Mouse (Mus musculus) limb, embryonic 12.5 days (tissue): Measurements from ENCODE around the gene Tbc1d22a. TPM values are rescaled to one million over a fixed set of nuclear protein-coding genes. Genes with fewer than 3 reads are reported as not detected.

Experiments
- ATAC-seq: fragments of 200-750 bp; cut with Nextera tagmentation; 2 replicates; pipeline ENCODE4 v1.8.0; 2017; ENCODE audit warnings: low read depth, moderate TSS enrichment; ENCODE audit not compliant: insufficient number of reproducible peaks, insufficient read depth, low FRiP score, low TSS enrichment
- H3K27ac ChIP-seq: fragments of 300-500 bp; sonication (generic); 2 replicates; pipeline ENCODE4 v1.5.1; 2016; ENCODE audit warnings: mild to moderate bottlenecking, moderate library complexity
- H3K27me3 ChIP-seq: fragments of 300-500 bp; sonication (generic); 2 replicates; pipeline ENCODE4 v1.6.1; 2016; ENCODE audit warnings: mild to moderate bottlenecking, moderate library complexity
- H3K36me3 ChIP-seq: fragments of 300-500 bp; sonication (generic); 2 replicates; pipeline ENCODE4 v1.6.1; 2016; ENCODE audit warnings: mild to moderate bottlenecking, moderate library complexity
- H3K4me1 ChIP-seq: fragments of 300-500 bp; sonication (generic); replicated peaks from 2 replicates; pipeline ENCODE4 v1.6.1; 2016
- H3K4me2 ChIP-seq: fragments of 300-500 bp; sonication (generic); 2 replicates; pipeline ENCODE4 v1.6.1; 2016; ENCODE audit warnings: mild to moderate bottlenecking, moderate library complexity
- H3K4me3 ChIP-seq: fragments of 300-500 bp; sonication (generic); replicated peaks from 2 replicates; pipeline ENCODE4 v1.5.1; 2016; ENCODE audit warnings: mild to moderate bottlenecking
- H3K9ac ChIP-seq: fragments of 300-500 bp; sonication (generic); replicated peaks from 2 replicates; pipeline ENCODE4 v1.6.1; 2016; ENCODE audit warnings: mild to moderate bottlenecking, moderate library complexity
- H3K9me3 ChIP-seq: fragments of 300-500 bp; sonication (generic); 2 replicates; pipeline ENCODE4 v1.6.1; 2016; ENCODE audit warnings: mild to moderate bottlenecking, moderate library complexity
- WGBS: fragments of 180-500 bp; shearing (Covaris S2); methylation state at CpG from one replicate; pipeline ENCODE4 v1.1.7; 2016; 5-methylcytosine and 5-hydroxymethylcytosine counted together
- polyA plus RNA-seq: library from polyadenylated mRNA; unstranded; fragments of >200 nt; fragmentation: Nextera tagmentation; extraction: Ambion mirVana; gene quantifications from 2 replicates; pipeline ENCODE4 v1.2.1, GENCODE M21; 2016

Tbc1d22a gene
- polyA plus RNA-seq, 1 experiment from 2014 or later = 12.1 TPM

- H3K4me1 ChIP-seq = peaks cover 25% of the 10 kb centered on the region
- H3K9ac ChIP-seq = no peak overlapping the region
- H3K27ac ChIP-seq = no peak overlapping the region
- no peaks in the 10 kb centered on the region for H3K36me3 ChIP-seq
- no peak for ATAC-seq
- no peaks in the 10 kb centered on the region for H3K27me3 ChIP-seq
- H3K4me3 ChIP-seq = no peak overlapping the region
- H3K9me3 ChIP-seq = no peaks in the 10 kb centered on the region
- no peak overlapping the region for H3K4me2 ChIP-seq
Measured at GRCm38 (mm10) chr15:86432791-86433190, 218.5 kb downstream of the Tbc1d22a start.

GRCm38 (mm10) chr15:86433378-86433777 lies 219.1 kb downstream of the Tbc1d22a start:
- Histone ChIP-seq H3K27me3 (no peaks in the 10 kb centered on the region), H3K4me1 (peaks cover 25% of the 10 kb centered on the region), H3K4me2 (no peak overlapping the region), H3K9me3 (no peaks in the 10 kb centered on the region), H3K9ac (no peak overlapping the region), H3K36me3 (no peaks in the 10 kb centered on the region), H3K4me3 (no peak overlapping the region), H3K27ac (no peak overlapping the region)
- no peak for ATAC-seq
- WGBS = 43% methylated on average over 8 of the region's 8 CpGs

GRCm38 (mm10) chr15:86434241-86434640 lies 220.0 kb downstream of the Tbc1d22a start:
- Histone ChIP-seq H3K36me3 (no peaks in the 10 kb centered on the region), H3K4me3 (no peak overlapping the region), H3K9ac (0 out of 2 replicates have a peak overlapping the region, but pooled peaks have one; percentile 12), H3K27me3 (no peaks in the 10 kb centered on the region), H3K4me2 (no peak overlapping the region), H3K9me3 (no peaks in the 10 kb centered on the region), H3K27ac (no peak overlapping the region), H3K4me1 (peaks cover 21% of the 10 kb centered on the region)
- 93% methylated on average over 3 of the region's 3 CpGs for WGBS
- ATAC-seq = no peak

- Histone ChIP-seq H3K4me2 (no peak overlapping the region), H3K9ac (no peak overlapping the region), H3K36me3 (no peaks in the 10 kb centered on the region), H3K27me3 (no peaks in the 10 kb centered on the region), H3K9me3 (no peaks in the 10 kb centered on the region), H3K4me3 (no peak overlapping the region), H3K4me1 (peaks cover 5% of the 10 kb centered on the region; the same call in 1 of the 2 replicates), H3K27ac (no peak overlapping the region)
- no peak for ATAC-seq
- 81% methylated on average over 2 of the region's 2 CpGs for WGBS
Measured at GRCm38 (mm10) chr15:86437346-86437745, 223.1 kb downstream of the Tbc1d22a start.

- Histone ChIP-seq H3K9me3 (no peaks in the 10 kb centered on the region), H3K4me2 (no peak overlapping the region), H3K4me3 (no peak overlapping the region), H3K36me3 (no peaks in the 10 kb centered on the region), H3K4me1 (peaks cover 2% of the 10 kb centered on the region; the same call in 1 of the 2 replicates), H3K9ac (no peak overlapping the region), H3K27me3 (no peaks in the 10 kb centered on the region), H3K27ac (no peak overlapping the region)
- ATAC-seq = no peak
- WGBS = 90% methylated on average over 15 of the region's 15 CpGs
Measured at GRCm38 (mm10) chr15:86439015-86439796, 224.9 kb downstream of the Tbc1d22a start.

GRCm38 (mm10) chr15:86444271-86444670 lies 230.0 kb downstream of the Tbc1d22a start:
- Histone ChIP-seq H3K9me3 (no peaks in the 10 kb centered on the region), H3K4me3 (no peak overlapping the region), H3K4me1 (peaks cover 2% of the 10 kb centered on the region; the same call in 1 of the 2 replicates), H3K27ac (no peak overlapping the region), H3K27me3 (no peaks in the 10 kb centered on the region), H3K9ac (no peak overlapping the region), H3K36me3 (no peaks in the 10 kb centered on the region), H3K4me2 (no peak overlapping the region)
- ATAC-seq = no peak
- 86% methylated on average over 2 of the region's 2 CpGs for WGBS

GRCm38 (mm10) chr15:86446064-86446463 lies 231.8 kb downstream of the Tbc1d22a start:
- Histone ChIP-seq H3K4me1 (peaks cover 2% of the 10 kb centered on the region; the same call in 1 of the 2 replicates), H3K27ac (no peak overlapping the region), H3K4me2 (no peak overlapping the region), H3K27me3 (no peaks in the 10 kb centered on the region), H3K9me3 (no peaks in the 10 kb centered on the region), H3K4me3 (no peak overlapping the region), H3K9ac (no peak overlapping the region), H3K36me3 (peaks cover 10% of the 10 kb centered on the region)
- ATAC-seq = no peak

GRCm38 (mm10) chr15:86447251-86447650 lies 233.0 kb downstream of the Tbc1d22a start:
- ATAC-seq = no peak
- 82% methylated on average over 7 of the region's 7 CpGs for WGBS
- Histone ChIP-seq H3K4me2 (no peak overlapping the region), H3K36me3 (peaks cover 10% of the 10 kb centered on the region), H3K27ac (no peak overlapping the region), H3K9ac (no peak overlapping the region), H3K27me3 (no peaks in the 10 kb centered on the region), H3K4me1 (peaks cover 2% of the 10 kb centered on the region; the same call in 1 of the 2 replicates), H3K9me3 (no peaks in the 10 kb centered on the region), H3K4me3 (no peak overlapping the region)

GRCm38 (mm10) chr15:86449236-86449635 lies 235.0 kb downstream of the Tbc1d22a start:
- Histone ChIP-seq H3K9me3 (no peaks in the 10 kb centered on the region), H3K4me2 (no peak overlapping the region), H3K4me1 (peaks cover 2% of the 10 kb centered on the region; the same call in 1 of the 2 replicates), H3K9ac (no peak overlapping the region), H3K27ac (no peak overlapping the region), H3K4me3 (no peak overlapping the region), H3K36me3 (peaks cover 10% of the 10 kb centered on the region), H3K27me3 (no peaks in the 10 kb centered on the region)
- no peak for ATAC-seq
- 84% methylated on average over 5 of the region's 5 CpGs for WGBS

GRCm38 (mm10) chr15:86449794-86450193 lies 235.5 kb downstream of the Tbc1d22a start:
- H3K4me1 ChIP-seq = peaks cover 2% of the 10 kb centered on the region; the same call in 1 of the 2 replicates
- no peak for ATAC-seq

GRCm38 (mm10) chr15:86459413-86459812 lies 245.2 kb downstream of the Tbc1d22a start:
- H3K9ac ChIP-seq = no peak overlapping the region
- no peak overlapping the region for H3K4me3 ChIP-seq
- no peaks in the 10 kb centered on the region; the same call in 1 of the 2 replicates for H3K4me1 ChIP-seq
- H3K36me3 ChIP-seq = no peaks in the 10 kb centered on the region
- H3K27ac ChIP-seq = no peak overlapping the region
- whole genome bisulfite sequencing = 73% methylated on average over 3 of the region's 3 CpGs
- H3K9me3 ChIP-seq = no peaks in the 10 kb centered on the region
- no peak overlapping the region for H3K4me2 ChIP-seq
- no peak for ATAC-seq
- no peaks in the 10 kb centered on the region for H3K27me3 ChIP-seq

More at GRCm38 (mm10) chr15:86449794-86450193, 235.5 kb downstream of the Tbc1d22a start:
- H3K27ac ChIP-seq = no peak overlapping the region
- no peak overlapping the region for H3K9ac ChIP-seq
- H3K27me3 ChIP-seq = no peaks in the 10 kb centered on the region
- 96% methylated on average over 2 of the region's 2 CpGs for WGBS
- H3K4me3 ChIP-seq = no peak overlapping the region
- no peak overlapping the region for H3K4me2 ChIP-seq
- H3K9me3 ChIP-seq = no peaks in the 10 kb centered on the region
- peaks cover 10% of the 10 kb centered on the region for H3K36me3 ChIP-seq
